Mouse (Mus musculus) cerebellum, postnatal 25 days (tissue): ENCODE measurements around the gene Coq8a.

Experiments used
- DNase-seq, 2 experiments: peaks; one replicate each; pipeline ENCODE4 v3.0.0; 2021; ENCODE audit warnings: mixed read lengths in 2 of 2

The Coq8a gene

GRCm38 (mm10) chr1:180198959-180199714, at the start of gene Coq8a:
TSS of gene Coq8a (minus strand) at chr1:180199602.
- no peak for DNase-seq

GRCm38 (mm10) chr1:180248593-180249146, 49.3 kb upstream of the Coq8a start:
- DNase-seq: no peak

GRCm38 (mm10) chr1:180247901-180248300, 48.5 kb upstream of the Coq8a start:
- DNase-seq: no peak

- DNase-seq: no peak
These were observed 46.5 kb upstream of the Coq8a start for GRCm38 (mm10) chr1:180245741-180246507.

GRCm38 (mm10) chr1:180231729-180232128, 32.3 kb upstream of the Coq8a start:
- no peak for DNase-seq

GRCm38 (mm10) chr1:180230580-180230979, 31.2 kb upstream of the Coq8a start:
- no peak for DNase-seq

GRCm38 (mm10) chr1:180229906-180230305, 30.5 kb upstream of the Coq8a start:
- no peak for DNase-seq

GRCm38 (mm10) chr1:180228854-180229253, 29.5 kb upstream of the Coq8a start:
- no peak for DNase-seq

- DNase-seq: no peak
These were observed 27.4 kb upstream of the Coq8a start for GRCm38 (mm10) chr1:180226766-180227165.

GRCm38 (mm10) chr1:180226221-180226713, 26.9 kb upstream of the Coq8a start:
- peak in 1 of 2 experiments; percentile 24 for DNase-seq

GRCm38 (mm10) chr1:180225500-180226220, 26.3 kb upstream of the Coq8a start:
- peak; percentile 77 to 90 for DNase-seq

- no peak for DNase-seq
These were observed 22.6 kb upstream of the Coq8a start for GRCm38 (mm10) chr1:180222007-180222406.

- no peak for DNase-seq
These were observed 21.6 kb upstream of the Coq8a start for GRCm38 (mm10) chr1:180220791-180221542.

- no peak for DNase-seq
These were observed 17.3 kb upstream of the Coq8a start for GRCm38 (mm10) chr1:180216541-180217276.

GRCm38 (mm10) chr1:180215044-180215443, 15.6 kb upstream of the Coq8a start:
- DNase-seq: peak; percentile 74 to 78

- no peak for DNase-seq
These were observed 13.5 kb upstream of the Coq8a start for GRCm38 (mm10) chr1:180212911-180213310.

GRCm38 (mm10) chr1:180210781-180211271, 11.4 kb upstream of the Coq8a start:
- DNase-seq: peak; percentile 49 to 61

GRCm38 (mm10) chr1:180210031-180210432, 10.6 kb upstream of the Coq8a start:
- peak; percentile 35 to 45 for DNase-seq

- DNase-seq: no peak
These were observed 9.0 kb upstream of the Coq8a start for GRCm38 (mm10) chr1:180208370-180208769.

- peak in 1 of 2 experiments; percentile 36 for DNase-seq
These were observed 1.3 kb upstream of the Coq8a start for GRCm38 (mm10) chr1:180200722-180201121.

GRCm38 (mm10) chr1:180199715-180200050, 281 bp upstream of the Coq8a start:
- no peak for DNase-seq
